Mouse (Mus musculus) kidney, adult 9 months (tissue): Measurements from ENCODE around the gene Kif24.
"Not testable (repeated sequence)": the region's sequence is repeated elsewhere in the genome, so short reads cannot be mapped to it uniquely, and the experiment has no call there.

Source experiments
- DNase-seq: peaks from one replicate; pipeline ENCODE4 v3.0.0; 2022

Gene Kif24

GRCm38 (mm10) chr4:41481601-41482017 is 16.9 kb upstream of the Kif24 start:
- DNase-seq: peak; percentile 69

- DNase-seq: no peak
Measured at GRCm38 (mm10) chr4:41480254-41480653, 15.6 kb upstream of the Kif24 start.

- DNase-seq: no peak
Measured at GRCm38 (mm10) chr4:41479456-41479804, 14.7 kb upstream of the Kif24 start.

- DNase-seq: no peak
Measured at GRCm38 (mm10) chr4:41478751-41479455, 14.2 kb upstream of the Kif24 start.

GRCm38 (mm10) chr4:41477648-41478160 is 13.0 kb upstream of the Kif24 start:
- no peak for DNase-seq

- DNase-seq: no peak
Measured at GRCm38 (mm10) chr4:41471384-41471689, 6.7 kb upstream of the Kif24 start.

GRCm38 (mm10) chr4:41470684-41471383 is 6.1 kb upstream of the Kif24 start:
- DNase-seq: no peak

GRCm38 (mm10) chr4:41470051-41470683 is 5.5 kb upstream of the Kif24 start:
- no peak for DNase-seq

- DNase-seq: no peak
Measured at GRCm38 (mm10) chr4:41469199-41469598, 4.5 kb upstream of the Kif24 start.

- peak; percentile 86 for DNase-seq
Measured at GRCm38 (mm10) chr4:41468396-41469080, 3.9 kb upstream of the Kif24 start.

- no peak for DNase-seq
Measured at GRCm38 (mm10) chr4:41465287-41465665, 589 bp upstream of the Kif24 start.

GRCm38 (mm10) chr4:41463051-41463738 is 1.5 kb downstream of the Kif24 start:
- DNase-seq: not testable (repeated sequence)

- no peak for DNase-seq
Measured at GRCm38 (mm10) chr4:41460690-41461089, 4.0 kb downstream of the Kif24 start.

GRCm38 (mm10) chr4:41447595-41447994 is 17.1 kb downstream of the Kif24 start:
- no peak for DNase-seq

- DNase-seq: no peak
Measured at GRCm38 (mm10) chr4:41442790-41443302, 21.8 kb downstream of the Kif24 start.

GRCm38 (mm10) chr4:41438931-41439330 is 25.8 kb downstream of the Kif24 start:
- DNase-seq: no peak

- no peak for DNase-seq
Measured at GRCm38 (mm10) chr4:41416966-41417365, 47.7 kb downstream of the Kif24 start.

- DNase-seq: no peak
Measured at GRCm38 (mm10) chr4:41409341-41409740, 55.3 kb downstream of the Kif24 start.

GRCm38 (mm10) chr4:41407353-41407752 is 57.3 kb downstream of the Kif24 start:
- DNase-seq: no peak

- DNase-seq: no peak
Measured at GRCm38 (mm10) chr4:41406597-41406996, 58.1 kb downstream of the Kif24 start.

- DNase-seq: no peak
Measured at GRCm38 (mm10) chr4:41401573-41401972, 63.1 kb downstream of the Kif24 start.

- DNase-seq: no peak
Measured at GRCm38 (mm10) chr4:41401167-41401566, 63.5 kb downstream of the Kif24 start.

- DNase-seq: no peak
Measured at GRCm38 (mm10) chr4:41399904-41400303, 64.8 kb downstream of the Kif24 start.
